Mouse (Mus musculus) gonadal fat pad, adult 2 months (tissue): ENCODE measurements around the gene Ncf1. TPM values are rescaled to one million over a fixed set of nuclear protein-coding genes. Genes with fewer than 3 reads are reported as not detected.

Experiments
- DNase-seq: peaks from one replicate; pipeline ENCODE4 v3.0.0-alpha.2; 2012; ENCODE audit warnings: low read depth
- polyA plus RNA-seq: library from polyadenylated mRNA; depleted of rRNA; stranded (reverse); fragments of >200 nt; gene quantifications from 2 replicates; pipeline ENCODE4 v1.2.3, GENCODE M21; 2012; rRNA removed

The Ncf1 gene
- polyA plus RNA-seq, 1 experiment, result 14.6 TPM

GRCm38 (mm10) chr5:134206721-134207120 is 22.7 kb downstream of the Ncf1 start:
- DNase-seq, result no peak

- no peak for DNase-seq
Observed at GRCm38 (mm10) chr5:134193664-134194063, 35.8 kb downstream of the Ncf1 start.

GRCm38 (mm10) chr5:134188571-134188970 is 40.9 kb downstream of the Ncf1 start:
- DNase-seq, result no peak

- DNase-seq, result no peak
Observed at GRCm38 (mm10) chr5:134186961-134187731, 42.3 kb downstream of the Ncf1 start.

DNA sequence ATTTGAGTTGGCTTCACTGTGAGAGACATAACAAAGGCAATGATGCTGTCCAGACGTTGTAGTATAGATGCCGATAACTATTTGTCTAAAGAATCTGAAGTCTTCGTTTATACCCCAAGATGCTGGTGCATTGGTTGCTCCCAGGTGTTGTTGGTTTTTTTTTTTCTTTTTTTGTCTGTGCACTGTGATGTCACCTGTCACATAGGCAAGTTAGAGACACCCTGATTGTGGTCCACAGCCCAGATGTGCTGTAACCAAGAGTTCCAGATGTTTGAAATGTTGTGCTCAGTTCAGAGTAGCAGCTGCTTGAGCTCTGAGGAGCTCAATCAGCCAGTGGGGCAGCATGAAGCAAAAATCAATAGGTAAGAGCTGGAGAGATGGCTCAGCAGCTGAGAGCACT is 43.4 kb downstream of the Ncf1 start:
- no peak for DNase-seq

DNA sequence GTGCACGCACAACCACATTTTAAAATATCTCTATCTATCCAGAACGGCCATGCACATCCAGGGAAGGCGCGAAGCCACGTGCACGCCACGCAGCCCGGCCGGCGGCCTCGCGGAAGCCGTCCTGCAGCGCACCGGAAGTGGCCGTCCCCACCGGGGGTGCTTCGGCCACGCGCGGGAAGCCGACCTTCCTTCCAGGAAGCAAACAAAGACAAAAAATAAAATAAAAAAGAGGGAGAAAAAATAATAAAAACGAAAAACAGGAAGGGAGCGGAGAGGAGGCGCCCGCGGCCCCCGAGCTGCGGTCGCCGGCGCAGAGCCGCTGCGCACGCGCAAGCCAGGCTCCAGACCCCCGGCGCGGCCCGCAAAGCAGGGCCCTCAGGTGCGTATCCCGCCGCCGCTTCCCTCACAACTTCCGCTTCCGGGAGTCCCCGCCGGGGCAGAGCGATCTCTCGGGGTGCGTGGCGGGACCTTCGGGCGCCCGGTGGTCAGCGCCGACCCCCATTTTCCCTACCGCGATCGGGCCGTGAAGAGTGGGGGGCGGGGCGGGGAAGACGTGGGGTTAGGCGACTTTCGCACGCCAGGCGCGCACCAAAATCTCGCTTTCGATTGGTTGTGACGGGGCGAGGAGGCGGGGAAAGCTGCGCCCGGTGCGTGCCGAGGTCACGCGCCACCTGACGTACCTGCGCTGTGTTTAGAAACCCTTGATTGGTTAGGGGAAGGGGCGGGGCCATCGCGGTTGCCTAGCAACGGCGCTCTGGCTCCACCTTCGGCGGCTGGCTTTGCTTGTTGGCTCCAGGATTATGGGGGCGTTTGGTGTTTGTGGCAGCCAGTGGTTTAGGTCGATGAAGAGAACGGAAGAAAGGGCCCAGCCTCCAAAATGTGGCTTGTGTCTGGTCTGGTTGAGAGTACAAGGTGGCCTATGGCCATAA is 45.3 kb downstream of the Ncf1 start, which contains the start of gene Gtf2ird2:
Gtf2ird2 (plus strand) TSS at position 140 of the 929 bp plus-strand sequence.
- no peak for DNase-seq

DNA sequence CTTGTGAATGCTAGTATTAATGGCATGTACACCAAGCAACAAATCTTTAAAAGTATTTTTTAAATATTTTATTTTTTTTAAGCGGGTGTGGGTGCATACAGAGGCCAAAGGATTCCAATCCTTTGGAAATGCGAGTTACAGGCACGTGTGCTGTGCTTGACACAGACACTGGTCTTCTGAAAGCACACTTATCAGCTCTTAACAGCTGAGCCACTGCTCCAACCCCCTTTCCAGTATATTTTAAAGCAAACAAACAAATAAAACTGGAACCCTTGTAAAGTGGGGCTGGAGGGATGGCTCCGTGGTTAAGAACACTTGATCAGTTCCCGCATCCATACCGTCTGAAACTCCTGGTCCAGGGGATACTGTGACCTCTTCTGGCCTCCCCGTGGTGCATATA is 46.3 kb downstream of the Ncf1 start:
- no peak for DNase-seq

- no peak for DNase-seq
Observed at GRCm38 (mm10) chr5:134182735-134183134, 46.7 kb downstream of the Ncf1 start.

GRCm38 (mm10) chr5:134182172-134182571 is 47.3 kb downstream of the Ncf1 start:
- no peak for DNase-seq

DNA sequence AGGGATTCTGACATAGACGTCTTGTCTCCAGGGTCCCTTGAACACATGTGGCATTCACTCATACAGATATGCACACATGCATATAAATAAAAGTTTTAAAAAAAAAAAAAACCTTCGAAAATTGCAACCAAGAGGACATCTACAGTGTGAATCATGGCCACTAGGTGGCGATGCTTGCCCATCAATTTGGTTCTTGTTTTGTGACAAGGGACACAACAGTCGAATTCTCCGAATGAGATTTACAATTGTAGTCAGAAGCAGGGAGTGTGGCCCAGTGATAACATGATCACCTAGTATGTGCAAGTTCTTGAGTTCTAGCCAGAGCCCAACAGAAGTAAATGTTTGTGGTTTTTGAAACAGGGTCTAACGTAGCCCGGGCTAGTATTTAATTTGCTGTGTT is 49.6 kb downstream of the Ncf1 start:
- DNase-seq, result no peak

DNA sequence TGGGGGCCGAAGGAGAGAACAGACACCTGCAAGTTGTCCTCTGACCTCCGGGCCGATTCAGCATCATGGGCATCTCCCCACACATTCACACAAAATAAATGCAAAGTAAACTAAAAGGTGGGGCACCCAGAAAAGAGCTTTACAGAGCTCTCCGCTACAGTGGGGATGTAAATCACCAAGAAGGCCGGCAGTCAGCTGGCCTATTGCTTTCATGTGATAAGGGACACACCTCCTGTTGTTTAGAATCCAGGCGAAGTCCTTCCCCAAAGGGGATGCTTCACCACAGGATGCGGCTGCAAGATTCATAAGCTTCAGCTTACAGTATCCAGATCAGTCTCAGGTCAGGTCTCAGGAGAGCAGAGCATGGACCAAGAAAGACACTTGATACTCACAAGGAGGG is 50.9 kb downstream of the Ncf1 start:
- DNase-seq, result no peak

DNA sequence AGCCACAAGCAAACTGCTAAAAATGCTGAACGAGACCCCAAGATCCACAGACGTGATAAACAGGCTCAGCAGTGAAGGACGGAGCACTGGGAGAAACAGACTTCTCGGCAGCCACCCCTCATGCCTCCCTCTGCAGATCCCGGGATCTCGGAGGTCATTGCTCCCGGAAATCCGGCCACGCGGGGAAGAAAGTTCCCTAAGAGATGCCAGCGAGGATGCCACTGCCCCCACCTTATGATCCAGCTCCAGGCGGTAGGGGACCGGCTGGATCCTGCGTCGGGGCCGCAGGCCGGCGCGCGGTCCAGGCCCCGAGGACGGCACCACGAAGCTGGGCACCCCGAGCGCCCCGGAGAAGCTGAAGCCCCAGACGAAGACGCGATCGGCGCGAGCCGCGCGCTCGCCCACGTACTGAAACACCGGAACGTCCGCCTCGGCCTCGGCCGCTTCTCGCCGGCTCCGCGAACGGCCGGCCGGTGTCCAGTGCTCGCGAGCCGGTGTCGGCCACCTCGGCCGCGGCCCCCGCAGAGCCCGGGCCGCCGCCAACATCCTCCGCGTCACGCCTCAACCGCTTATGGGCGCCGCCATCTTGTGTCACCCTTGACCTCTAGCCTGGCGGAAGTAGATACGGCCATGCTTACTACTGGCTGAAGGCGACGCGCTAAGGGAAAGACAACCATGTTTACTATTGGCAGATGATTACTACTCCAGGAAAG is 53.1 kb downstream of the Ncf1 start, which contains the start of gene Rcc1l:
Rcc1l (minus strand) TSS at position 606 of the 713 bp plus-strand sequence.
- DNase-seq, result no peak

DNA sequence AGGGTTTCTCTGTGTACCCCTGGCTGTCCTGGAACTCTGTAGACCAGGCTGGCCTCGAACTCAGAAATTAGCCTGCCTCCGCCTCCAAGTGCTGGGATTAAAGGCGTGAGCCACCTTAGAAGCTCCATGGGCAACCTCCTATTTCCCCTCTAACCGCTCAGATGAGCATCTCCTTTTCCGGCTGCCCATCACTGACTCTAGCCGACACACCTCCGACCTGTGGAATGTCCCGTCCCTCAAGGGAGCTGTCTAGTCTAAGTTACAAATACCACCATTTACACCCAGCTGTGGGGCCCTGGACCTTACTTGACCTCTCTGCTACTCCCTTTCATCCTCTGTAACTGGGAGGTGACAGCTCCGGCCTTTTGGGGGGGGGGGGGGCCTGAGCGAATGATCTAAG is 53.7 kb downstream of the Ncf1 start:
- DNase-seq, result no peak

DNA sequence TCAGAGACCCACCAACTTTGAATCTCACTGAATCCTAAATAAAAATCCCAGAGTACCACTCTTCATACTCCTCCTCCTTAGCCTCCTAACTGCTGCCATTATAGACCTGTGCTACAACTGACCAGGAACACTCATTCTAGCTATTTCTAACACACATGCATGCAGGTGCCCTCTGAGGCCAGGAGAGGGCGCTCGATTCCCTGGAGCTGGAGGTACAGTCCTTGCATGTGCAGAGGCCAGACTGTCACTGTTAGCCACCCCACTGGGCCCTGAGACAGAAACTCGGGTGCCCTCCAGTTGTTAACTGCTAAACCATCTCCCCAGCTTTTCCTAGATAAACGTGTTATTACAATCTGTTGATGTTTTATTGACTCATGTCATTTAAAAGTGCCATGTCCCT is 56.2 kb downstream of the Ncf1 start:
- no peak for DNase-seq

GRCm38 (mm10) chr5:134170167-134170566 is 59.3 kb downstream of the Ncf1 start:
- no peak for DNase-seq

Other genes starting within 250 kb of the Ncf1 start
- 5.8 and 7.5 TPM in 2 replicates for gene Castor2, start 129.9 kb downstream of the Ncf1 start, polyA plus RNA-seq
- 18.5 and 19.5 TPM in 2 replicates for gene Rcc1l, start 52.9 kb downstream of the Ncf1 start, polyA plus RNA-seq
- 7.8 and 8.6 TPM in 2 replicates for gene Gtf2ird2, start 45.6 kb downstream of the Ncf1 start, polyA plus RNA-seq
- gene Gtf2i, start 85.1 kb upstream of the Ncf1 start, polyA plus RNA-seq, result 54.7 and 90.1 TPM in 2 replicates
- 55.4 and 65.5 TPM in 2 replicates for gene Gtf2ird1, start 227.1 kb upstream of the Ncf1 start, polyA plus RNA-seq